Mouse (Mus musculus) fibroblast of lung, adult 2 months (primary cell): ENCODE measurements around the gene Tectb.
"Not testable (repeated sequence)": the region's sequence is repeated elsewhere in the genome, so short reads cannot be mapped to it uniquely, and the experiment has no call there.

Experiments
- DNase-seq: peaks from one replicate; pipeline ENCODE4 v3.0.0-alpha.2; 2011; ENCODE audit warnings: low read depth

The Tectb gene

GRCm38 (mm10) chr19:55165954-55166353 lies 14.6 kb upstream of the Tectb start:
- DNase-seq: no peak

- DNase-seq: no peak
Measured at GRCm38 (mm10) chr19:55166741-55167140, 13.8 kb upstream of the Tectb start.

GRCm38 (mm10) chr19:55167741-55168140 lies 12.8 kb upstream of the Tectb start:
- DNase-seq: no peak

GRCm38 (mm10) chr19:55168360-55168759 lies 12.2 kb upstream of the Tectb start:
- no peak for DNase-seq

GRCm38 (mm10) chr19:55169236-55169729 lies 11.2 kb upstream of the Tectb start:
- not testable (repeated sequence) for DNase-seq

GRCm38 (mm10) chr19:55170399-55170798 lies 10.1 kb upstream of the Tectb start:
- DNase-seq: no peak

GRCm38 (mm10) chr19:55171585-55171984 lies 8.9 kb upstream of the Tectb start:
- DNase-seq: no peak

- no peak for DNase-seq
Measured at GRCm38 (mm10) chr19:55177143-55177542, 3.4 kb upstream of the Tectb start.

- no peak for DNase-seq
Measured at GRCm38 (mm10) chr19:55184442-55184841, 3.9 kb downstream of the Tectb start.

GRCm38 (mm10) chr19:55185074-55185473 lies 4.5 kb downstream of the Tectb start:
- no peak for DNase-seq

- no peak for DNase-seq
Measured at GRCm38 (mm10) chr19:55185651-55186050, 5.1 kb downstream of the Tectb start.

- no peak for DNase-seq
Measured at GRCm38 (mm10) chr19:55190065-55190464, 9.5 kb downstream of the Tectb start.

- DNase-seq: no peak
Measured at GRCm38 (mm10) chr19:55191596-55191995, 11.1 kb downstream of the Tectb start.

GRCm38 (mm10) chr19:55192254-55192945 lies 11.9 kb downstream of the Tectb start:
- no peak for DNase-seq

GRCm38 (mm10) chr19:55193717-55194394 lies 13.3 kb downstream of the Tectb start:
- DNase-seq: no peak

GRCm38 (mm10) chr19:55194520-55195170 lies 14.1 kb downstream of the Tectb start:
- no peak for DNase-seq

GRCm38 (mm10) chr19:55195574-55195973 lies 15.0 kb downstream of the Tectb start:
- no peak for DNase-seq

- no peak for DNase-seq
Measured at GRCm38 (mm10) chr19:55198303-55198702, 17.8 kb downstream of the Tectb start.

- peak; percentile 30 for DNase-seq
Measured at GRCm38 (mm10) chr19:55206482-55207138, 26.1 kb downstream of the Tectb start.

- DNase-seq: no peak
Measured at GRCm38 (mm10) chr19:55207205-55207604, 26.7 kb downstream of the Tectb start.

- DNase-seq: no peak
Measured at GRCm38 (mm10) chr19:55207746-55208538, 27.4 kb downstream of the Tectb start.

GRCm38 (mm10) chr19:55208654-55209053 lies 28.1 kb downstream of the Tectb start:
- no peak for DNase-seq
